In the genomic region with DNA sequence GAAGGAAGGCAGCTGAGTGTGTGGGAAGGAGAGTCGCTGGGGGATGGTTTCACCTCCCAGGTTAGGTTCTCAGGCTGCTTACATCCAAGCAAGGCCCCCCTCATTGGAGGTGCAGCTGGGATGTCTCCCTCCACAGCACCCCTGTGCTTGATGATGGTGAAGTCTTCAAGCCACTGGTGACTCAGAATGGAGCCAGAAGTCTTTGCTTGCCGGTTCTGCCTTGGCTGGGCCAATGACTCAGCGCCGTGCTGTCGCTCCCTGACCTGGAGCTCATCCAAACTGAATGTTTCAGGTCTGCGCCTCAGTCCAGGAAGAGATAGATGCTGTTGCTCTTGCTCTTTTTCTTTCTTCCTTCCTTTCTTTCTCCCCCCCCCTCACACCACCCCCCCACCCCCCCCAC, we compare ENCODE assay signal across 10 mouse cellular contexts. TPM values are rescaled to one million over a fixed set of nuclear protein-coding genes. Genes with fewer than 3 reads are reported as not detected.
DNase-seq lines count a peak whose midpoint lies in the region; ATAC-seq and TF ChIP-seq lines count a peak whose summit lies in the region.
"Had no signal": no experiment of that assay in that cellular context is flagged by ENCODE, and none has a peak within 500 bp of the region (broad histone marks: within the 10 kb centered on the region; RNA-seq: fewer than 3 reads in every experiment).

No protein-coding gene starts in this region.

- no peak for TF ChIP-seq CTCF in kidney, postnatal 0 days (IDR thresholded peaks at IDR 0.05; ENCODE audit: low read depth)

- no peak overlapping the region for H3K4me2 ChIP-seq in forebrain, embryonic 11.5 days (ENCODE audit: low read depth, low read length, severe bottlenecking)
- no peak overlapping the region for H3K4me2 ChIP-seq in kidney, postnatal 0 days (ENCODE audit: low read length)
- H3K4me2 ChIP-seq in midbrain, embryonic 13.5 days (replicated peaks): no peak overlapping the region

- H3K4me3 ChIP-seq in forebrain, embryonic 10.5 days: no peak overlapping the region
- no peak overlapping the region for H3K4me3 ChIP-seq in forebrain, embryonic 11.5 days (ENCODE audit: low read depth, low read length)
- no peak overlapping the region for H3K4me3 ChIP-seq in kidney, postnatal 0 days (replicated peaks; ENCODE audit: low read depth, low read length)
- H3K4me3 ChIP-seq in midbrain, embryonic 13.5 days (replicated peaks): no peak overlapping the region
- H3K4me3 ChIP-seq: embryonic facial prominence, embryonic 13.5 days had no signal

- no peaks in the 10 kb centered on the region; the same call in 1 of the 2 replicates for H3K36me3 ChIP-seq in forebrain, embryonic 10.5 days (replicated peaks)
- H3K36me3 ChIP-seq in forebrain, embryonic 11.5 days (ENCODE audit: control insufficient read depth, insufficient read depth, low read length): no peaks in the 10 kb centered on the region
- H3K36me3 ChIP-seq in kidney, postnatal 0 days (ENCODE audit: insufficient read depth, low read length): no peaks in the 10 kb centered on the region
- H3K36me3 ChIP-seq in midbrain, embryonic 13.5 days: no peaks in the 10 kb centered on the region
- H3K36me3 ChIP-seq: embryonic facial prominence, embryonic 13.5 days had no signal

- peak overlapping the region; percentile 76 for H3K27ac ChIP-seq in forebrain, embryonic 10.5 days
- no peak overlapping the region for H3K27ac ChIP-seq in forebrain, embryonic 11.5 days (ENCODE audit: low read depth, low read length)
- H3K27ac ChIP-seq in kidney, postnatal 0 days: peak overlapping the region; percentile 8; the same call in 1 of the 2 replicates
- peak overlapping the region; percentile 75; the same call in 1 of the 2 replicates for H3K27ac ChIP-seq in midbrain, embryonic 13.5 days
- H3K27ac ChIP-seq: embryonic facial prominence, embryonic 13.5 days; liver, embryonic 14.5 days had no signal

- H3K4me1 ChIP-seq in forebrain, embryonic 10.5 days: peaks cover 92% of the 10 kb centered on the region
- H3K4me1 ChIP-seq in forebrain, embryonic 11.5 days (replicated peaks; ENCODE audit: control insufficient read depth, insufficient read depth, low read length): peaks cover 34% of the 10 kb centered on the region; the same call in 1 of the 2 replicates
- H3K4me1 ChIP-seq in kidney, postnatal 0 days (replicated peaks; ENCODE audit: insufficient read depth, low read length): peaks cover 28% of the 10 kb centered on the region
- peaks cover 61% of the 10 kb centered on the region for H3K4me1 ChIP-seq in midbrain, embryonic 13.5 days (replicated peaks)

- H3K27me3 ChIP-seq in forebrain, embryonic 10.5 days (ENCODE audit: poor library complexity, severe bottlenecking): peaks cover 12% of the 10 kb centered on the region; the same call in 1 of the 2 replicates
- H3K27me3 ChIP-seq in forebrain, embryonic 11.5 days (ENCODE audit: control insufficient read depth, insufficient read depth, low read length): no peaks in the 10 kb centered on the region
- no peaks in the 10 kb centered on the region for H3K27me3 ChIP-seq in kidney, postnatal 0 days (ENCODE audit: insufficient read depth, low read length)
- H3K27me3 ChIP-seq in midbrain, embryonic 13.5 days: no peaks in the 10 kb centered on the region
- H3K27me3 ChIP-seq: embryonic facial prominence, embryonic 13.5 days had no signal

- no peak for ATAC-seq in forebrain, embryonic 11.5 days (replicated peaks; ENCODE audit: low FRiP score)
- ATAC-seq in kidney, postnatal 0 days (replicated peaks; ENCODE audit: low FRiP score, low read depth): no peak
- no peak for ATAC-seq in midbrain, embryonic 13.5 days

- H3K9me3 ChIP-seq in forebrain, embryonic 10.5 days: no peaks in the 10 kb centered on the region
- no peaks in the 10 kb centered on the region for H3K9me3 ChIP-seq in forebrain, embryonic 11.5 days (ENCODE audit: control insufficient read depth, low read length)
- no peaks in the 10 kb centered on the region for H3K9me3 ChIP-seq in kidney, postnatal 0 days (replicated peaks; ENCODE audit: low read length)
- H3K9me3 ChIP-seq in midbrain, embryonic 13.5 days: no peaks in the 10 kb centered on the region
- H3K9me3 ChIP-seq: embryonic facial prominence, embryonic 13.5 days had no signal

- no peak for DNase-seq in forebrain, embryonic 10.5 days (ENCODE audit: extremely low spot score, low spot score)
- no peak for DNase-seq in forebrain, embryonic 11.5 days (ENCODE audit: low spot score)
- DNase-seq in right cerebral cortex, adult 18-20 months: peak; percentile 74
- DNase-seq in right cerebral cortex, postnatal 4 days: no peak
- peak; percentile 37 to 42 for DNase-seq in gastrocnemius, adult 8-10 months (ENCODE audit: low spot score in 2 of 2)
- DNase-seq in kidney, postnatal 0 days (ENCODE audit: low spot score): no peak
- no peak for DNase-seq in B cell, adult 2 months

- 79% methylated on average over 6 of the region's 6 CpGs for WGBS in forebrain, embryonic 10.5 days
- 72% methylated on average over 6 of the region's 6 CpGs for WGBS in forebrain, embryonic 11.5 days
- 44% methylated on average over 6 of the region's 6 CpGs for WGBS in kidney, postnatal 0 days
- 74% methylated on average over 6 of the region's 6 CpGs for WGBS in midbrain, embryonic 13.5 days

- H3K9ac ChIP-seq in forebrain, embryonic 11.5 days (ENCODE audit: low read length): no peak overlapping the region
- no peak overlapping the region for H3K9ac ChIP-seq in kidney, postnatal 0 days (ENCODE audit: low read depth, low read length)
- H3K9ac ChIP-seq in midbrain, embryonic 13.5 days (replicated peaks): no peak overlapping the region
- H3K9ac ChIP-seq: liver, embryonic 14.5 days had no signal

RNA-seq across cellular contexts. Expression of a gene that starts 8.5 kb away (rescaled TPM):
- polyA plus RNA-seq in forebrain, embryonic 10.5 days (2016; fragmentation: Nextera tagmentation; extraction: Ambion mirVana): 6.2 and 8.1 TPM in 2 replicates
- polyA plus RNA-seq in forebrain, embryonic 11.5 days (2014; fragmentation: Nextera tagmentation; extraction: Ambion mirVana): 5.2 and 5.7 TPM in 2 replicates
- total RNA-seq in gastrocnemius, adult 8-10 months (2022): 100 to 1,000 TPM; 114 to 137 (median 118) TPM
- 15.0 and 15.1 TPM in 2 replicates for polyA plus RNA-seq in kidney, postnatal 0 days (2015; fragmentation: Nextera tagmentation; extraction: Ambion mirVana)
- polyA plus RNA-seq in midbrain, embryonic 13.5 days (2015; fragmentation: Nextera tagmentation; extraction: Ambion mirVana): 2.1 and 2.6 TPM in 2 replicates

Comparison
In these comparisons a context has a peak if more than half of its experiments do, and no peak if none do; other contexts are left out.
1. DNase-seq: peak in right cerebral cortex, adult 18-20 months (single experiment) and gastrocnemius, adult 8-10 months (2 of 2); none in forebrain, embryonic 10.5 days (single experiment), forebrain, embryonic 11.5 days (single experiment), right cerebral cortex, postnatal 4 days (single experiment), kidney, postnatal 0 days (single experiment) and B cell, adult 2 months (0 of 2).